Mouse (Mus musculus) left cerebral cortex, adult 18-20 months (tissue): ENCODE measurements at regions not wholly inside any gene's neighbourhood (a gene's known extent, or its start where the extent isn't known, plus 50 kb on each side); places are given as distances from the start of the nearest gene placed in this dataset.

Experiments used
- DNase-seq, 2 experiments: peaks; one replicate each; pipeline ENCODE4 v3.0.0; 2021 to 2022; ENCODE audit warnings: low spot score in 2 of 2, mixed read lengths in 1 of 2
- microRNA-seq, 2 experiments: library from miRNA; unstranded; fragments of <30 nt; microRNA quantifications; one replicate each; pipeline ENCODE4 v1.2.0; 2021

DNA sequence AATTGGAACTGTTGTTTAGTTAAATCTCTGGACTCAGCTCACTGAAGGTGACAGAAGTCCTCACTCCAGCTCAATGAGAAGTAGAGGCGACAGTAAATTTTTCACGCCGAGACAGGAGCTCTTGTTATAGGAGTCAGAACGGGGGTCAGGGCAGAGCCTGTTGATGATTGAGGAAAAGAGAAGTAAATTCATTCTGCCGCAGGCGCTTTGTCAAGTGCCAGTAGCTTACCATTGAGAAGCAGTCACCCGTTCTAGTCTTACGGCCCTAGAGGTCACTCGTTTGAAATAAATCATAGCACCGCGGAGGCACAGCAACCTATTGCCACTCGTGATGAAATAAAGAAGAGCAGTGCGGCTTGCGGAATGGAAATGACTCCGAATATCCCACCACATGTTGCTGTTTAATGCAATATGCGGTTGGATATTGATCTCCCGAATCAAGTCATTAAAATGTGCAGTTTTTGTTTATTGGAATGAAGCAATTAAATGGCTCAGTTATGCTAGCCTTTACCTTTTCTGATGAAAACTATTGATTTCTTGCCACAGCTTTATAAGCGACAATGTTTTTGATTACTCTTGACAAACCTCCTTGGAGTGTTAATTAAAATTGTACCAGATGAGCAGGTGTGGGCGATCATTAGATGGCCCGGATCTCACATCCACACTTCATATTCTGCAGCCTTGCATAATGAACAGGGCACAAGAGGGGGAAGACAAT, 152.7 kb downstream of the Zfp281 start:
- DNase-seq: no peak

DNA sequence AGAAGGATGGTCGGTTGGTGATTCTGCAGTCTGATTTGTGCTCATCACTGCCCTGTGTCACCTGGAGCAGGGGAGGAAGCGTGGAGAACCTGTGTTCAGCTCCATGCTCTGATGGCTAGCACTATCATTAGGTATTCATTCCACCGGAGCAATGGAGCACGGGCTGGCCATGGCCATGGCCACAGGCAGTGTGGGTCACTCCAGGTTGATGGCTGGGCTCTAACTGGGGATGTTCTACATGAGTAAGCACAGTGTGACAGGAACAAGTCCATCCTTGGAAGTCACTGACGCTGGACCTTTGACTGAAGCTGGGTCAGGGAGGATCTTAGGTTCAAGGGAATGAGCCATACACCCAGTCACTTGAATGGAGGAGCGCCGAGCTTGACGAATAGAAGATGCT, 154.7 kb downstream of the Zfp281 start:
- no peak for DNase-seq

DNA sequence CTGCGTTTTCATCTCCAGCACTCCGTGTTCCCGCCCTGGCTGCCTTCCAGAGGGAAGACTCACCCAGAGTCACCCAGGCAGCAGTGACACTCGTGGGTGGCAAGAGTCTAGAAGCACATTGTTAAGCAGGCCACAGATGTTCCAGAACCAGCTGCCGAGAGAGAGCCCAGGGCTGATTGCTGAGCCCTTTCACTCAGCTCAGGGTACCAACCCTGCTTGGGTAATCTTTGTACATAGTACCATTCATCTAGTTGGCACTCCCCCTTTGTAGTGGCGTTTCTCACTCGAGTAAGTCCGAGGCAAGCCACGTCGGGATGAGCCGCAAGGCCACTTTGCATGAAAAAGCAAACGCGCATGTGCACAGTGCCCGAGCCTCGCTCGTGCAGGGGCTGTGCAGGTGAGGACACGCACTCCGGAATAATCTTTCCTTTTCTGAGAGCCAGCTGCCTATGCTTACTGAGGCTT, 156.9 kb downstream of the Zfp281 start:
- peak in 1 of 2 experiments; percentile 40 for DNase-seq

DNA sequence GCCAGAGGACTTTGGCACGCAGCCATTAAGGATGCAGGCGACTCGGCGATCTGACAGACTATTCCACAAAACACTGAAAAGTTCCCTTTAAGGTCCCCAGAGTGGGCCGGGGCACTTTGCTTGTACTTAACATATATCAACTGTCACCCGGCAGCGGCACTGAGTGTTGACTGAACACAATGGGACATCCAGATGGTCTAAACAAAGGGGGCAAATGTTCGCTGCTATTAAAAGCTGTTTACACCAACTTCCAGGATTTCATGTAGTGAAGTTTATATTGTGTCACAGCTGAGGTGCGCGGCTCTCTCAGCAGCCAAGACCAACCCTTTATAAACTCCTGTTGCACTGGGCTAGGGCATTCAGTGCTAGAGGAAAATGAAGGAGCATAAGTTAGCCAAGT, 157.6 kb downstream of the Zfp281 start:
- no peak for DNase-seq

DNA sequence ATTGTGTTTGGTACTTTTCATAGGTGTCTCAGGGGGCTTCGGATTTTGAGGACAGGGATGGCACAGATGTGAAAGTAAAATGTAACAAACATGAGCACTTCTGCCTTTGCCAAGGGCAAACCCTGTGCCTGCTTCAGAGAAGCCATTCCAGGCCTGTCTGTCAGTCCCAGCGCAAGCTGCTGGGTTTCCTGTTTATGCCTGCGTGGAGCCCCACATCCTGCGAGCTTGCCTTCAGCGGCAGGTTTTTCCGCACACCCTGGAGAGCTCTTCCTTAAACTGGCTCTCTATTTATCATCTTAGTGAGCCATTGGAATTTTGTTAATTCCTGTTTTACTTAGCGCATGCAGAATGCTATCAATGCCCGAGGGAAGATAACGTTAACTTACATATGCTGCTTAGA, 159.5 kb downstream of the Zfp281 start:
- DNase-seq: no peak

DNA sequence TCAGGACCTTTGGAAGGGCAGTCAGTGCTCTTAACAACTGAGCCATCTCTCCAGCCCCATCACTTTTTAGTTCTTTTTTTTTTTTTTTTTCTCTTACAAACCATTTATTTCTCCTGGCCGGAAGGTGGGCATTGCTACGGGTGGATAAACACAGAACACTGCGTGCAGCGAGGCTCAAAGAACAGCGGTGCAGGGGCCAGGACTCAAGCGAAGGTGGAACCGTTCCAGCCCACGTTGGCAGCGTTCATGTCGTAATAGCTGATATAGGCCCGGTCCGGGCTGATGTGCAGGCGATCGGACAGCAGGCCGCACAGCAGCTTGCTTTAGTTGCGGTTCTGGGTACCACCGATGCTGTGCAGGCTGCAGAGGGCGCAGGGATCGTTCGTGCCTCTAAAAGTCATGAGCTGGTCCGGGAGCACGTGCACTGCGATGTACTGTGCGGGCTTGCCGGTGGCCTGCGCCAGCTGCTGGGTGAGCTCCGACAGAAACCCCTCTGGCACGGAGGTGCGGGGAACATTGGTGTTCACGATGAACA, 164.3 kb downstream of the Zfp281 start:
- no peak for DNase-seq

DNA sequence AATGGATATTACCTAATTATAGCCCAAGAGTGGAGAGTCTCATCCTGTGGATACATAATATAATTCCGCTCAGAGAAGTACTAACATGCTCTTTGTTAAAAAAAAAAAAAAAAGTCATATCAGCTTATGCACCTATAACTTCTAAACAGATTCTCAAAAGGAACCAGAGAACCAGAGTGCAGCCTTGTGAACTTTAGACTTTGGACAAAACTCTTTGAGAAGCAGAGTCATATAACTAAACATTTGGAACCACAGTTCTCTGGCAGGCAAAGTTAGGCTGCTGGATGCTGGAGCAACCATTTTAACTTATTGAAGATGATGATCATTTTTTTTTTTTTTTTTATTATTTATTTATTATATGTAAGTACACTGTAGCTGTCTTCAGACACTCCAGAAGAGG, 166.9 kb downstream of the Zfp281 start:
- no peak for DNase-seq

Small RNAs in the stretch of these regions (microRNA-seq; reads per million reads assigned to microRNA genes)
- gene Gm22132: 0 reads per million in 2 experiments
